Comparison of ENCODE assay signal across 8 mouse cellular contexts in the genomic region with DNA sequence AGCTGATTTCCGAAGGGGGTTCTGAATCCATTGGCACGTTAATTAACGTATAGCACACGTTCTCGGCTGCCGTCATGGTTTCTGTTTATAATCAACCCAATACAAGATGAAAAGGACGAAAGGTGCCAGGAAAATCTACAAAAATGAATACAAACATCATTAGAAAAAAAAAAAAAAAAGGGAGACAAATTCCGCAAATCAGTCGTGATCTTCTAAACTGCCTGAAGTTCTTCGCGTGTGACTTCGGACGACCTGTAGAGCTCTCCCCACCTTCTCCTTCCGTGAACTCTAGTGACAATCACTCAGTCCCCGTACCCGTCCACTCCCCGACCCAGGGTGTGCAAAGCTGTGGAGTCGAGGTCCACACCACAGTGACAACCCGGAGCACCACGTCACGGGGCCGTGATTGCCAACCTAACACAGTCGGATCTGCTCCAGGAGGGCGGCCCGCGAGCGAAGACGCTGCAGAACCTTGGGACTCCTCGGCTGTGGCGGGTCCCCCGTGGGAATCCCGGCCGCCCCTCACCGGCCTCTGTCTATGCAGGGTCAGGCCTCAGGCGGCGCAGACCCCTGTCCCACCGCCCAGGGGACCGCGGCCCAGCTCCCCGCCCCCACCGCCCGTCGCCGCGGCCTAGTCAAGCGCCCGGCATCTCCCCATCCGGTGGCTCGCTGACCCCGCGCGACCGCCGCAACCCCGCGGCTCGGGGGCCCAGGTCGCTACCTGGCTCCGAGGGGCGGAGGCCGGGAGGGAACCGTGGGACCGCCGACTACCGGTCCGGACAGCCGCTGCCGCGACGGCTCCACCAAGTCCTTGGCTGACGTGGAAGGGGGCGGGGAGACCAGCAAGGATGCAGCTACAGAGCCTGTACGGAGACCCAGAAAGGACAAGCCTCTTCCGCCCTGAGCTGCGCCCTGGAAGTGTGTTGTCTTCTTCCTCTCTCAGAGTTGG. TPM values are rescaled to one million over a fixed set of nuclear protein-coding genes. Genes with fewer than 3 reads are reported as not detected.
A peak's percentile ranks its signal among the peaks of the same experiment; 100 is the strongest.
DNase-seq lines count a peak whose midpoint lies in the region; ATAC-seq and TF ChIP-seq lines count a peak whose summit lies in the region.

Gene Copb1, minus strand, starts transcription at position 827 of the 949 bp plus-strand sequence.

- H3K4me2 ChIP-seq in hindbrain, embryonic 14.5 days (replicated peaks), result peak within 1 kb of the TSS; percentile 61

- CTCF ChIA-PET in Patski (lab: Charles Lee), result interaction anchor here (1.0 kb wide), 1 partner anchor 8 kb away, joined by 3 read pairs; no protein-coding TSS in a partner anchor

- H3K9me3 ChIP-seq in hindbrain, embryonic 14.5 days (ENCODE audit: control insufficient read depth, low read length), result no peaks in the 10 kb centered on the region

- no peaks in the 10 kb centered on the region for H3K27me3 ChIP-seq in Patski
- H3K27me3 ChIP-seq in hindbrain, embryonic 14.5 days (ENCODE audit: control insufficient read depth, insufficient read depth, low read length), result no peaks in the 10 kb centered on the region

- H3K27ac ChIP-seq in hindbrain, embryonic 14.5 days, result peak within 1 kb of the TSS; percentile 53; the same call in 1 of the 2 replicates

- H3K4me3 ChIP-seq in hindbrain, embryonic 14.5 days (replicated peaks; ENCODE audit: low read length), result peak within 1 kb of the TSS; percentile 93

- peak within 1 kb of the TSS; percentile 88 for H3K9ac ChIP-seq in hindbrain, embryonic 14.5 days

- no peak for TF ChIP-seq CTCF in Patski (IDR thresholded peaks at IDR 0.05)

- peaks cover 36% of the 10 kb centered on the region for H3K36me3 ChIP-seq in hindbrain, embryonic 14.5 days (replicated peaks; ENCODE audit: control insufficient read depth, insufficient read depth)

- in situ Hi-C loops in Patski (cut with MboI; ENCODE audit: low pct_unique_long_range_greater_than_20kb), result no loop called here

- peaks cover 3% of the 10 kb centered on the region; the same call in 1 of the 2 replicates for H3K4me1 ChIP-seq in hindbrain, embryonic 14.5 days (replicated peaks; ENCODE audit: control insufficient read depth, insufficient read depth, low read length)

- POLR2A ChIA-PET in Patski (lab: Charles Lee), result interaction anchor here (0.7 to 2.0 kb wide), 3 partner anchors 10 to 1927 kb away, joined by 3 to 7 read pairs (median 3); partner anchors contain the start of gene Psma1

- peak; percentile 95 for ATAC-seq in Patski
- ATAC-seq in hindbrain, embryonic 14.5 days (ENCODE audit: low FRiP score), result peak; percentile 98

- WGBS in hindbrain, embryonic 14.5 days, result 3% methylated on average over 74 of the region's 75 CpGs

- DNase-seq in Patski (ENCODE audit: low read depth, low spot score), result peak; percentile 46
- peak; percentile 91 to 93 for DNase-seq in cerebellum, postnatal 14 days
- DNase-seq in frontal cortex, postnatal 25 days (ENCODE audit: low spot score in 2 of 2), result peak; percentile 83 to 88
- peak; percentile 93 for DNase-seq in hindbrain, embryonic 14.5 days (ENCODE audit: low spot score)
- peak; percentile 87 for DNase-seq in left cerebral cortex, adult 11 months (ENCODE audit: low spot score)
- DNase-seq in lung, postnatal 4 days, result peak; percentile 93 to 94
- peak; percentile 79 for DNase-seq in retina, postnatal 7 days (ENCODE audit: low read depth, low spot score)
- DNase-seq in urinary bladder, adult 2 months (ENCODE audit: low spot score), result peak; percentile 85

RNA-seq across cellular contexts. Expression of gene Copb1, which starts in this region (rescaled TPM):
- polyA plus RNA-seq in Patski (2021), result 134 TPM
- polyA plus RNA-seq in hindbrain, embryonic 14.5 days (2014; fragmentation: Nextera tagmentation; extraction: Ambion mirVana), result 96.1 and 110 TPM in 2 replicates
- 68.1 and 81.6 TPM in 2 replicates for polyA plus RNA-seq in urinary bladder, adult 2 months (2012; rRNA removed)

Comparison
In these comparisons a context has a peak if more than half of its experiments do, and no peak if none do; other contexts are left out.
1. Peak in every context shown above with its lines: DNase-seq, ATAC-seq, H3K4me3 ChIP-seq and H3K27ac ChIP-seq.